Mouse (Mus musculus) E14TG2a.4 (cell line): ENCODE data around the gene Fam19a2.
A peak's percentile ranks its signal among the peaks of the same experiment; 100 is the strongest.

ENCODE experiments used
- H3K27me3 ChIP-seq: 2 replicates; pipeline ENCODE4 v1.6.1; 2014; ENCODE audit warnings: low read length, control low read depth; ENCODE audit not compliant: insufficient read depth
- H3K36me3 ChIP-seq: 2 replicates; pipeline ENCODE4 v1.6.1; 2014; ENCODE audit warnings: low read length, control low read depth; ENCODE audit not compliant: insufficient read depth
- H3K4me1 ChIP-seq: replicated peaks from 2 replicates; pipeline ENCODE4 v1.6.1; 2014; ENCODE audit warnings: low read depth, low read length, control low read depth
- H3K4me3 ChIP-seq: replicated peaks from 2 replicates; pipeline ENCODE4 v1.5.1; 2014; ENCODE audit warnings: mild to moderate bottlenecking, low read length
- H3K9me3 ChIP-seq: 2 replicates; pipeline ENCODE4 v1.6.1; 2014; ENCODE audit warnings: low read length, control low read depth
- CTCF ChIP-seq: conservative IDR thresholded peaks from 2 replicates; pipeline ENCODE4 v1.5.1; 2014; ENCODE audit warnings: low read length
- NANOG ChIP-seq: IDR thresholded peaks from 2 replicates; pipeline ENCODE4 v1.6.1; 2014; ENCODE audit warnings: borderline replicate concordance, low read length, mixed read lengths
- POU5F1 ChIP-seq: IDR thresholded peaks from 2 replicates; pipeline ENCODE4 v1.6.1; 2014; ENCODE audit warnings: low read length, borderline replicate concordance

The Fam19a2 gene

DNA sequence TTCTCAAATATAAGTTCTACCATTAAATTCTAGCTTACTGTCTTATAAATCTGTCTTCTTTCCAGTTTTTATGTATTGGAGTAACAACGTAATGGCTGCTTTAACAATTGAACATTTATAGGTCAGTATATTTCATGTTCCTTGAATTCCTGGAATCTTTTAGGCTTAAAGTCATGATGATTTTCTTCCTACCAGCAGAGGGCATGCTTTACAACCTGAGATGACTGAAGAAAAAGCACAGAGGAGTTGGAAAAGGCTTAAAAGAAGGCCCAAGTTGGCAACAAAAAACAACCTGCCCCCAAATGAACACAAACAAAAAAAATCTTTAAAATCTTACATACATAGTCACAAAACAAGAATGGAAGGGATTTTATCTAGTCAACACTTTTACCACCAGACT lies 193.0 kb downstream of the Fam19a2 start:
- TF ChIP-seq NANOG (no peak), CTCF (peak; percentile 17; the same call in 1 of the 2 replicates)
- Histone ChIP-seq H3K36me3 (no peaks in the 10 kb centered on the region), H3K4me1 (0 out of 2 replicates have a peak, but pooled peaks cover 7% of the 10 kb centered on the region), H3K9me3 (no peaks in the 10 kb centered on the region), H3K4me3 (no peak overlapping the region), H3K27me3 (no peaks in the 10 kb centered on the region; the same call in 1 of the 2 replicates)

DNA sequence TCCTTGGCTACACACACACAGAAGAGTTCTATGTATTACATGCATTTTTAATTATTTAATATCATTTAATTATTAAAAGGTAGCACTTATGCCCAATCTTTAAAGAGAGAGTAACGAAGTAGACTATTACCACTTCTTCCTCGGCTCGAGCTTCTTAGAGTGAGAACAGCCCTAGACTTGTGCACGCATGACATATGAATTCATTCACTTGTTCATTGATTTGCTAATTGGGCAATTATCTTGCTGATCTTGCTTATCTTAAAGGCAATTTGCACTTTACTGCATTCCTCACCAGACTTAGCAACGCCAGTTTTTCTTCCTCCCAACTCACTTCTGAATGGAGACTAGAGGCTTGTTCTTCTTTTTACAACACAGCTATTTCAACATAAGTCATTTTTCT lies 196.7 kb downstream of the Fam19a2 start:
- Histone ChIP-seq H3K36me3 (no peaks in the 10 kb centered on the region), H3K4me1 (0 out of 2 replicates have a peak, but pooled peaks cover 7% of the 10 kb centered on the region), H3K4me3 (no peak overlapping the region), H3K27me3 (no peaks in the 10 kb centered on the region; the same call in 1 of the 2 replicates), H3K9me3 (no peaks in the 10 kb centered on the region)
- TF ChIP-seq CTCF (no peak), NANOG (peak; percentile 46; the same call in 1 of the 2 replicates)

DNA sequence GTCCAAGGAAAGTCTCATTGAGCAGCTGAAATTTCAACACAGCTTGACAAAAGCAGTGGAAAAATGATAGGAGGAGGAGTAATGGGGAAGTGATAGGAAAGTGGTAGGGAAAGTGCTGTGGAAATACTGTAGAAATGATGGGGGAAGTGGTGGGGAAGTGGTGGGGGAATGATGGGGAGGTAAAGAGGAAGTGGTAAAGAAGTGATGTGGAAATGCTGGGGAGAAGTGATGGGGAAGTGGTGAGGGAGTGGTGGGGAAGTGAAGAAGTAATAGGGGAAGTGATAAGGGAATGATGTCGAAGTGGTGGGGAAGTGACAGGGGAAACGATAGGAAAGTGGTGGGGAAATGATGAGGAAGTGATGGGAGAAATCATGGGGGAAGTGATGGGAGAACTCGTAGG lies 198.5 kb downstream of the Fam19a2 start:
- no peak for TF ChIP-seq CTCF
- no peak for TF ChIP-seq NANOG
- TF ChIP-seq POU5F1: no peak
- H3K36me3 ChIP-seq: no peaks in the 10 kb centered on the region
- H3K4me3 ChIP-seq: no peak overlapping the region
- H3K9me3 ChIP-seq: no peaks in the 10 kb centered on the region
- H3K27me3 ChIP-seq: no peaks in the 10 kb centered on the region; the same call in 1 of the 2 replicates
- H3K4me1 ChIP-seq: 0 out of 2 replicates have a peak, but pooled peaks cover 7% of the 10 kb centered on the region

DNA sequence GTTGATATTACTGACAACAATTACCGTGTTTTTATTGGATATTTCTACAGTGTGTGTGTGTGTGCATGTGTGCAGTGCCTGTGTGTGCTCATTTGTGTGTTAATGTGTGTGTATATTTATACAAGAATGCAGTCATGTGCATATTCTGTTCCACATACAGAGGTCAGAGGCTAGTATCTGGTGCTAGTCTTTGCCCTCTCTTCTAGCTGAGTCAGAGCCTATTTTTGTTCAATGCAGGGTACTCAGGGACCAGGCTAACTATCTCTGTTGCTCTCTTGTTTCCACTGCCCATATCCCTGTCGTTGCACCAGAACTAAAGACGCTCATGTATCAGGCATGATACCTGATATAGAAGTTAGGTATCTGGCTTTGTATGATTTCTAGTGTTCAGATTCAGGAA lies 251.0 kb downstream of the Fam19a2 start:
- no peak overlapping the region for H3K4me3 ChIP-seq
- no peaks in the 10 kb centered on the region for H3K36me3 ChIP-seq
- no peaks in the 10 kb centered on the region for H3K9me3 ChIP-seq
- H3K27me3 ChIP-seq: no peaks in the 10 kb centered on the region
- H3K4me1 ChIP-seq: no peaks in the 10 kb centered on the region
- no peak for TF ChIP-seq CTCF
- no peak for TF ChIP-seq NANOG
- TF ChIP-seq POU5F1: no peak

DNA sequence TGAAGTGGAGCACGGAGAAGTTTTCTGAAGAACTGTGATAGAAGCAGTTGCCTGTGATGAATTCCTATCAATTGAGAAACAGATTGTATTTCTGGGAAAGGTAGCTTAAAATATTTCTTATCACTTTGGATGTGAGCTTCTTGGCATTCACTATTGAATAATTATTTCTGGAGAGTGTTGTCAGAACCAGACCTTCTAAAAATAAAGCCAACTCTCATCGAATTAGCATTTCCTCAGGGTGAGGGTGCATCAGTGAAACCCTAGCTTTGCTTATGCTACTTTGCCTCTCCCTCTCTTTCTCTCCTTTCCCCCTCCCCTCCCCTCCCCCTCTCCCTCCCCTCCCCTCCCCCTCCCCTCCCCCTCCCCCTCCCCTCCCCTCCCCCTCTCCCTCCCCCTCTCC lies 256.8 kb downstream of the Fam19a2 start:
- no peaks in the 10 kb centered on the region for H3K4me1 ChIP-seq
- no peak overlapping the region for H3K4me3 ChIP-seq
- TF ChIP-seq CTCF: no peak
- TF ChIP-seq POU5F1: no peak
- TF ChIP-seq NANOG: no peak
- H3K36me3 ChIP-seq: no peaks in the 10 kb centered on the region
- H3K9me3 ChIP-seq: peaks cover 7% of the 10 kb centered on the region; the same call in 1 of the 2 replicates
- H3K27me3 ChIP-seq: no peaks in the 10 kb centered on the region

DNA sequence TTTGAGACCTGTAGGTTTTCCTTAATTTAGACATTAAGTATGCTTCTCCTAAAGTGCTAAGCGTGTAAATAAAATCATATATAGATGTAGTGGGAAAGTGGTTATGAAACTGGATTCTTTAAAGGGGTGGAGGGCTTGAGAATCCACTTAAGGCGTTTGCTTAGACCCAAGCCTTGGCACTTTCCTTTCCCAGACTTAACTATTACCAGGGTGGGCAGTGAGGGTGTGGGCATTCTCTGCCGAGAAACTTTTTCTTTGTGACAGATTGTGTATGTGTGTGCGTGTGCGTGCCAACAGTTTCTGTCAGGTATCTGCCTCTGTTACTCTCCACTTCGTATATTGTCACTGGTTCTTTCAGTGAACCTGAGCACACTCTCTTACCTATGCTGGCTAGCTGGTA lies 257.4 kb downstream of the Fam19a2 start:
- Histone ChIP-seq H3K4me1 (no peaks in the 10 kb centered on the region), H3K9me3 (peaks cover 7% of the 10 kb centered on the region; the same call in 1 of the 2 replicates), H3K4me3 (no peak overlapping the region), H3K27me3 (no peaks in the 10 kb centered on the region), H3K36me3 (no peaks in the 10 kb centered on the region)
- TF ChIP-seq NANOG (no peak), POU5F1 (no peak), CTCF (no peak)

DNA sequence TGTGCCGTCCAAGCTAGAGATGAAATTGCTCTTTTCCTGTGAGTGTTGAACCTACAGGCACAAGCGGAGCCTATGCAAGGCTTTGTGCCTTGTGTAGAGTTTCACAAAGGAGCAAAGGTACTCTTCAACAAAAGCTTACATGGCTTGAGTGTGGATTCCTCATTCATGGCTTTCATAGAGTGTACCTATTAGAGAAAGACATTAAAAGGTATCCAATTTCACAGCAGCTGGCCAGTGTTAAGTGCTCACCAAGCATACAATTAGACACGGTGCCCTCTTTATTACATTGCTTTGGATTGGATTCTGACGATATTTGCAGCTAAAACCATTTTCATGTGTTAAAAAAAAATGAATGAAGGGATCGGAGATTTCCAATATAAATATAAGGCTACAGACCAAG lies 261.6 kb downstream of the Fam19a2 start:
- TF ChIP-seq POU5F1: no peak
- TF ChIP-seq NANOG: no peak
- TF ChIP-seq CTCF: no peak
- no peak overlapping the region for H3K4me3 ChIP-seq
- peaks cover 7% of the 10 kb centered on the region; the same call in 1 of the 2 replicates for H3K9me3 ChIP-seq
- no peaks in the 10 kb centered on the region for H3K27me3 ChIP-seq
- H3K4me1 ChIP-seq: no peaks in the 10 kb centered on the region
- no peaks in the 10 kb centered on the region for H3K36me3 ChIP-seq

DNA sequence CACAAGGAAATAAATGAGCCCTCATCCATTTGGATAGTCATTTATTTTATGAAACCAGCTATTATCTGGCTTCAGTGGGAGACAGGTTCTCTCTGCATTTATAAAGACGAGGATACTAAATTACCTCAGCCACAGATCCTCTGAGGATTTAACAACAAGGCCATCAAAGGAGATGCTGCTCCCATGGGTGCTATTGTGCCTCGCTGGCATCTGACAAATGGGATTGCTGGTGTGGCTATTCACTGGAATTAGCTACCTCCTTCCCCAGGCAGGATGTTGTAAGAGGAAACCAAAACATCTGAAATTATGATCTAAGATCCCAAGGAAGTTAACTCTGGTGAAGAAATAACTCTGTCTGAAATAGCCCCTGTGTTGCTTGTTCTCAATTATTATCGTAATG lies 262.3 kb downstream of the Fam19a2 start:
- H3K36me3 ChIP-seq: no peaks in the 10 kb centered on the region
- TF ChIP-seq CTCF (no peak), NANOG (no peak), POU5F1 (no peak)
- H3K4me1 ChIP-seq: no peaks in the 10 kb centered on the region
- no peaks in the 10 kb centered on the region for H3K27me3 ChIP-seq
- peaks cover 7% of the 10 kb centered on the region; the same call in 1 of the 2 replicates for H3K9me3 ChIP-seq
- no peak overlapping the region for H3K4me3 ChIP-seq

DNA sequence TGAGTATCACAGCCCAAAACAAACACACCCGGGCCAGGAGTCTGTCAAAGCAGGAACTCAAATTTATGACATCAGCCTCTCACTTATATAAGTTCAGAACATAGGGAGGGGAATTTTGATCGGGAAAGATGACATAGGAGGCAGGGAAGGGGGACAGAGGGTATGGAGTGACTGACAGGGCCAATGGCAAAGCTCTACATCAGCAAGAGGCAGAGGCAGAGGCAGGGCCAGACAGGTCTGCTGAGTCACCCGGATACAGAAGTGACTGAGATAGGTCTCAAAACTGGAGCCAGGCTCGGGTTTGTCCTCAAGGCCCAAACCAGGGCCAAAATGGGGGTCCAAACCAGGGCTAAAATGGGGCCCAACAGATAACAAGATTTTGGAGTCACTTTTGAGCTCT lies 272.3 kb downstream of the Fam19a2 start:
- H3K27me3 ChIP-seq: no peaks in the 10 kb centered on the region
- no peak overlapping the region for H3K4me3 ChIP-seq
- no peaks in the 10 kb centered on the region for H3K4me1 ChIP-seq
- H3K36me3 ChIP-seq: no peaks in the 10 kb centered on the region
- TF ChIP-seq POU5F1 (no peak), CTCF (no peak), NANOG (no peak)
- 0 out of 2 replicates have a peak, but pooled peaks cover 3% of the 10 kb centered on the region for H3K9me3 ChIP-seq
